Mouse (Mus musculus) cerebellum, adult 9-11 months (tissue): Measurements from ENCODE around the gene Rangap1.
"Not testable (repeated sequence)": the region's sequence is repeated elsewhere in the genome, so short reads cannot be mapped to it uniquely, and the experiment has no call there.

Source experiments
- DNase-seq: peaks from one replicate; pipeline ENCODE4 v3.0.0; 2022

The Rangap1 gene

DNA sequence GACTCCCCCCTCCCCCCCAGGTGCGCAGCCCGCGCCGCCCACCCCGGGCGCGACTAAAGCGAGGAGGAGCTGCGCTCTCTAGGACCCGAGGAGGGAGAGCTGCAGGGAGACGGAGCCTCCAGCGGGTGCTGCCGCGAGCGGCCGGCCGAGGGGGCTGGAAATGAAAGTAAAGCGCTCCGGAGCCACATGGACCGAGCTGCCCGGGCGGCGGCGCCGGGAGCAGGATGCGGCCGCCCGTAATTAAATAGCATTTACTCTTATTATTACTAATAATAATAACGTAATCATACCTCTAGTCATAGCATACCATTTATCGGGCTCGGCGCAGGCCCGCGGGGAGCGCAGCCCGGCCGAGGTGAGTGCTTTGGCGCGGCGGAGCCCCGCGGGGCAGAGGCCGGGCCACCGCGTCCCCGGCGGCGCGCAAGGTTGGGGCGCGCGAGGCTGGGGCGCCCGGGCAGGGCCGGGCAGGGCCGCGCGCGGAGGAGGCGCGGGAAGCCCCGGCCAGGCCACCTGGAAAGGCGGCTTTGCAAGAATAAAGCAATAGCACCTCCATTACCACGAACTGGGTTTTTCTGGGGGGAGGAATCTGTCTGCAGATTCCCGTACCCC lies at the start of gene Rangap1, which contains the start of gene Zc3h7b:
Gene Rangap1, minus strand, starts transcription at position 539 of the 609 bp plus-strand sequence.
Gene Zc3h7b, plus strand, starts transcription at position 66 of the 609 bp plus-strand sequence.
- DNase-seq: peak; percentile 77

DNA sequence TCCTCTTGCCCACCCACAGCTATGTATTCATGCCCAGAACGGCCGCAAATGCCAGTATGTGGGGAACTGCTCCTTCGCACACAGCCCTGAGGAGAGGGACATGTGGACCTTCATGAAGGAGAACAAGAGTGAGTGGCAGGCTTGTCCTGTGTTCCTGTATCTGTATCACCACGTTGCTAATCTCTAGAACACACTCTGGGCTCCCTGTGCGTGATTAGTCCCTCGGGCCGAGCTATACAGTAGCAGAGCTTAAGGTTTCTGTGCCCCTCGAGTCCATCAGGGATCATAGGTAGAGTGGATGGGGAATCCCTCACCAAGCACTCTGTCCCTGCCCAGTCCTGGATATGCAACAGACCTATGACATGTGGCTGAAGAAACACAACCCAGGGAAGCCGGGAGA lies 47.1 kb upstream of the Rangap1 start:
- no peak for DNase-seq

DNA sequence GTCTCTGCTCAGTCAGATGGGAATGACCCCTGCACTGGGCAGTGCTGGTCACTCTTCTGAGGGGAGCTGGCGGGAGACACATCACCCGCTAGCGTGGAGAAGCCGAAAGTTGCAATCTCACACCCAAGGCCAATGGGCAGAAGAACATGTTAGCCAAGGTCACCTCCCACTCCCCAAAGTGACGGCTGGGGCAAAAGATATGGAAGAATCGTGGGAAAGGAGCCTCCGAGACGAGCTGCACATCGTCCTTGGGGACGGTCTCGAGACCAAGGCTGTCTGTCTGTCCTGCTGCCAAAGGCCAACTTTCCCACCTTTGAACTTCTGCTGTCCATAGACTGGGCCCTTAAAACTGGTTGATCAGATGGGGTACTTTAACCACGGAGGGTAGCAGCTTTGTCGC lies 42.2 kb upstream of the Rangap1 start:
- no peak for DNase-seq

DNA sequence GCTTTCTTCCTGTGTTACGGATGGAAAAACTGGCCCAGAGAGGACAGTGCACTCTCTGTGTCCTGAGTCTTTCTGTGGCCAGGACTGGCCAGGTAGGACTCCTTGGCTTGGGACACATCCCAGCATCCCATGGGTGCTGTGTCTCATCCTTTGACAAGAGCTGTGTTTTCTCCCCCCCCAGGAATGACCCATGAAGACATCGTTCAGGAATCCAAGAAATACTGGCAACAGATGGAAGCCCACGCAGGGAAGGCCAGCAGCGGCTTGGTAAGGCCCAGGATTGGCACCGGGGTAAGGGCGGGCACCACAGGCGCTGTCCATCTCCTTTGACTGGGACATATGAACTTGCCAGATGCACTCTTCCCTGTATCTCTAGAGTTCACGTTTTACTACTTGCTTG lies 40.4 kb upstream of the Rangap1 start:
- DNase-seq: peak; percentile 73

DNA sequence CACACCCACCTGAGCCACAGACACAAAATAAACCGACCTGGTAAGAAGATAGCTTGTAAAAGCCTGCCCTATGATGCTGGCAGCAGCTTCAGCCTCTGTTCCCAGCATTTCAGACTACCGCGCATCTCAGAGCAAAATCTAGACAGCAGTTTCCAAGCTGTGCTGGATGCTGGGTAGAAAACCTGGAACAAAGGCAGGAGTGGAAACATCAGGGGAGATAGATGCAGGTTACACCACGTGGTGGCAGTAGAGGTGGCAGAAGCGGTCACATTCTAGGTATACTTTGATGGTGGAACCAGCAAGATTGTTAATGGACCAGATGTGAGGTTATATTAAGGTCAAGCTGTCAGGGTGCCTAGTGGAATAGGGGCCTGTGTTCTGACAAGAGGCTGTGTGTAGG lies 39.4 kb upstream of the Rangap1 start:
- no peak for DNase-seq

GRCm38 (mm10) chr15:81781816-81782215 lies 36.5 kb upstream of the Rangap1 start:
- DNase-seq: peak; percentile 81

- no peak for DNase-seq
Observed at GRCm38 (mm10) chr15:81776631-81777422, 31.5 kb upstream of the Rangap1 start.

- peak; percentile 67 for DNase-seq
Observed at GRCm38 (mm10) chr15:81774505-81775171, 29.3 kb upstream of the Rangap1 start.

- no peak for DNase-seq
Observed at GRCm38 (mm10) chr15:81772431-81773120, 27.2 kb upstream of the Rangap1 start.

- DNase-seq: no peak
Observed at GRCm38 (mm10) chr15:81769037-81769436, 23.7 kb upstream of the Rangap1 start.

- no peak for DNase-seq
Observed at GRCm38 (mm10) chr15:81766439-81766838, 21.1 kb upstream of the Rangap1 start.

- DNase-seq: no peak
Observed at GRCm38 (mm10) chr15:81765651-81766050, 20.3 kb upstream of the Rangap1 start.

DNA sequence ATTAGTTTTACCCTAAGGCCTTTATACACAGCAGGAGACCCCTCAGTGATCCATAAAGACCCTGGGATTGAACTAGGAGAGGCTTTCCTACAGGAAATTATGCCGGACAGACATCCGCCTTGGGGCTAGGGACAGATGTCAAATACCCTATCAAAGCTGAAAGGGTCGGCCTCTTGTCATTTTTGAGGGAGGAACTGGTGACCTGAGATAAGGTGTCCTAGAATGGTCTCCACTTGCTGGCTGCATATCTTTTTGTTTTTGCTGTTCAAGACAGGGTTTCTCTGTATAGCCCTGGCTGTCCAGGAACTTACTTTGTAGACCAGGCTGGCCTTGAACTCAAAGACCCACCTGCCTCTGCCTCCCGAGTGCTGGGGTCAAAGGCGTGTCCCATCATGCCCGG lies 19.2 kb upstream of the Rangap1 start:
- no peak for DNase-seq

DNA sequence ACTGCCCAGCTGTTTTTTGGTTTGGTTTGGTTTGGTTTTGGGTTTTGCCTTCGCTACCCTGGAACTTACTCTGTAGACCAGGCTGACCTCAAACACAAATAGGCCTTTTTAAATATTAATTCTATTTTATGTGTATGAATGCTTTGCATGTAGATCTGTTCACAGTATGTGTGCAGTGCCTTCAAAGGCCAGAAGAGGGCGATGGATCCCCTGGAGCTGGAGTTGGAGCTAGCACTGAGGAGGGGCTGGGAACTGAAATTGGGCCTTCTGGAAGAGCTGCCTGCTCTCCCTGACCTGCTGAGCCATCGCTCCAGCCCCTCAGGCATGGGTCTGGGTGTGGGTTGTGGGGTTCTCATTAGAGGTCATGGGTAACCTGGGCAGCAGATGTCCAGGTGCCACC lies 16.6 kb upstream of the Rangap1 start:
- no peak for DNase-seq

GRCm38 (mm10) chr15:81761381-81761780 lies 16.1 kb upstream of the Rangap1 start:
- no peak for DNase-seq

GRCm38 (mm10) chr15:81760361-81761079 lies 15.2 kb upstream of the Rangap1 start:
- DNase-seq: no peak

- DNase-seq: no peak
Observed at GRCm38 (mm10) chr15:81759542-81759941, 14.2 kb upstream of the Rangap1 start.

DNA sequence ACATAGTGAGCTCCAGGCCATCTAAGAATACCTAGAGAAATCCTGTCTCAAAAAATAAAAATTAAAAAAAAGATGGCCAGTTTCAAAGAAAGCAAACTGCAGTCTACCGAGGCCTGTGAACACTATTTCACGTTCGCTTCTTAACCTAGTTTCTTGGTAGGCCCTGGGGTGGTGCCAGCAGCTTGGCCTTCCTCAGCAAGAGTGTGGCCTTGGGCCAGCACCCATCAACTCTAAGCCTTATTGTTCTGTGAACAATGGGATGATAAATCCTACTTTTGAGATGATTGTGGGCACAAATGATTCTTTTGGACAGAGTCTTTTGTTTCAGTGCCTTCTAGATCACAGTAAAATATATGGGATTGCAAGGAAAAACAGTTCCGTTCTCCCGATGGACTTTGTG lies 13.4 kb upstream of the Rangap1 start:
- DNase-seq: peak; percentile 63

DNA sequence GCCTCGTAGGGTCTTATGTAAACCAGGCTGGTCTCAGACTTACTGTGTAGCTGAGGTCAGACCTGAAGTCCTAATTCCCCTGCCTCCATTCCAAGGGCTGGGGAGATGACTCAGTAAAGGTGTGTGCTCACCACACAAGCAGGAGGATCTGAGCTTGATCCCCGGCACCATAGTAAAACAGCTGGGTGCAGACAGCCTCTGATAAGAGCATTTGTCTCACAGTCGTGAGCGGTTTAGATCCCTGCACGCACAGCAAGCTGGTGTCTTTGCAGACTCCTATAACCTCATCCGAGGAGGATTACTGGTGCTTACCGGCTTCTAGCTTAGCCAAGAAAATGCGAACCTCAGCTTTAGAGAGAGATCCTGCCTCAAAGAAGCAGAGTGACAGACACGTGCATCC lies 8.3 kb upstream of the Rangap1 start:
- no peak for DNase-seq

DNA sequence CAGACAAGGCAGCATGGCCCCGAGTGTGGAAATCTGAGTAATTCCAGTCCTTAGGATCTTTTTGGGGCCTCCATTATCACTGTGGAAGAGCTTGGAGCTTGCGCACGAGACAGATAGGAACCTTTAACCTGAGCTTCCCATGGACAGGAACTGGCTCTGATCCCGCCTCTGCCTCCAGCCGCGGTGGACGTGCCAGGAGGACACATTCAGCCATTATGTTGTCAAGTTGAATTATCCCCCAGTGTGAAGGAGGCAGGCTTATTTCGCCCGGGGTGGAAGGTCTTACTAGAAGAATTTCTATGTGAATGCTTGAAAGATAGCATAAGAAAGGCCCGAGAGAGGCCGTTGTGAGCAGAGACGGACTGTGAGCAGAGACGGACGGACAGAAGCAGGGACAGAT lies 4.4 kb upstream of the Rangap1 start:
- peak; percentile 72 for DNase-seq

- peak; percentile 63 for DNase-seq
Observed at GRCm38 (mm10) chr15:81745601-81746114, 328 bp upstream of the Rangap1 start.

DNA sequence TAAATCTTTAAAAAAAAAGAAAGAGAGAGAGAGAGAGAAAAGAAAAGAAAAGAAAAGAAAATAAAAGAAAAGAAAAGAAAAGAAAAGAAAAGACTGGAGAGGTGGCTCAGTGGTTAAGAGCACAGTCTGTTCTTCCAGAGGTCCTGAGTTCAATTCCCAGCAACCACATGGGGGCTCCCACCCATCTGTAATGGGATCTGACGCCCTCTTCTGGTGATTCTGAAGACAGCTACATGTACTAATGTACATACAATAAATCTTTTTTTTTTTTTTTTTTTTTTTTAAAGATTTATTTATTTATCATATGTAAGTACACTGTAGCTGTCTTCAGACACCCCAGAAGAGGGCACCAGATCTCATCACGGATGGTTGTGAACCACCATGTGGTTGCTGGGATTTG lies 3.0 kb downstream of the Rangap1 start:
- not testable (repeated sequence) for DNase-seq
